Comparison of ENCODE assay signal across 8 mouse cellular contexts in the genomic region with DNA sequence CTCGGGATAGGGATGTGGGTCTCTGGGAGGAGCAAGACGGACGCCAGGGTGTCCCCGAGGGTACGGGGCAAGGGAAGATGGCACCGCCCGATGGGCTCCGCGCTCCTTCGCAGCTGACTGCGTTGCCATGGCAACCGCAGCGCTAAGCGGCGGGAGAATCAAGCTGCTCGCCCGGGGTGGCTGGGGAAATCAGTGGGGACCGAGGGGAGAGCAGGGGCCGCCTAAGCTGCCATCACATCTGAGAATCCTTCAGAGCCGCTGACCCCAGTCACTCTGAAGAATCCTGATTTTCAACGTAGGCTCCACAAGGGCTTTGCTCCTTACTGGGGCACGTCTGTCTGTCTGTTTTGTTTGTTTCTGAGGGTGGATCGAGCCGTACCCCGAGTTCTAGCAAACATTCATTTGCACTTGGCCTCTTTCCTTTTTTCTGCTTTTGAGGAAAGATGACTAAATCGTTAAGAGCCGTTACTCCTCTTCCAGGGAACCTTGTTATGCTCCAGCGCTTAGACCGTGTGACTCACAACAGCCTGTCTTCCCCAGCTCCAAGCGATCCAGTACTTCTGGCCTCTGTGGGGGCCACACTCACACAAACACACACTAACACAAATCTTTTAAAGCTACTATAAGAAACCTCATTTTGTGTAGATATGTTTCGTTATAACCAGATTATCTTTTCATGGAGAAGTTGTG. TPM values are rescaled to one million over a fixed set of nuclear protein-coding genes. Genes with fewer than 3 reads are reported as not detected.
DNase-seq lines count a peak whose midpoint lies in the region; ATAC-seq and TF ChIP-seq lines count a peak whose summit lies in the region.

No protein-coding gene starts in this region.

- no peaks in the 10 kb centered on the region for H3K9me3 ChIP-seq in heart, embryonic 12.5 days (replicated peaks)
- no peaks in the 10 kb centered on the region for H3K9me3 ChIP-seq in G1E (replicated peaks)
- no peaks in the 10 kb centered on the region for H3K9me3 ChIP-seq in forebrain, embryonic 13.5 days (replicated peaks)
- H3K9me3 ChIP-seq in liver, postnatal 0 days (ENCODE audit: low read length): no peaks in the 10 kb centered on the region

- ATAC-seq in heart, embryonic 12.5 days (ENCODE audit: insufficient number of reproducible peaks, low FRiP score): no peak
- no peak for ATAC-seq in G1E (ENCODE audit: extremely low read depth, insufficient number of reproducible peaks, low FRiP score, poor library complexity, severe bottlenecking)
- peak; percentile 88 for ATAC-seq in forebrain, embryonic 13.5 days
- ATAC-seq in liver, postnatal 0 days: peak; percentile 60

- peak overlapping the region; percentile 82 for H3K27ac ChIP-seq in heart, embryonic 12.5 days (ENCODE audit: poor library complexity, severe bottlenecking)
- peak overlapping the region; percentile 98 for H3K27ac ChIP-seq in forebrain, embryonic 13.5 days
- H3K27ac ChIP-seq in liver, postnatal 0 days (ENCODE audit: low read depth): no peak overlapping the region

- TF ChIP-seq EP300 in liver, postnatal 0 days (IDR thresholded peaks at IDR 0.05; ENCODE audit: low read depth): no peak

- H3K27me3 ChIP-seq in heart, embryonic 12.5 days (replicated peaks): peaks cover 18% of the 10 kb centered on the region
- peaks cover 38% of the 10 kb centered on the region for H3K27me3 ChIP-seq in G1E (ENCODE audit: insufficient read depth, low read length)
- H3K27me3 ChIP-seq in forebrain, embryonic 13.5 days: peaks cover 11% of the 10 kb centered on the region
- no peaks in the 10 kb centered on the region for H3K27me3 ChIP-seq in liver, postnatal 0 days (ENCODE audit: insufficient read depth, low read length)

- peaks cover 28% of the 10 kb centered on the region for H3K36me3 ChIP-seq in heart, embryonic 12.5 days
- H3K36me3 ChIP-seq in G1E (replicated peaks): peaks cover 34% of the 10 kb centered on the region
- H3K36me3 ChIP-seq in forebrain, embryonic 13.5 days (ENCODE audit: poor library complexity, severe bottlenecking): peaks cover 28% of the 10 kb centered on the region
- peaks cover 22% of the 10 kb centered on the region for H3K36me3 ChIP-seq in liver, postnatal 0 days (replicated peaks; ENCODE audit: insufficient read depth, low read length)

- no peak for TF ChIP-seq CTCF in G1E (IDR thresholded peaks at IDR 0.05; ENCODE audit: low read depth, low read length)
- no peak for TF ChIP-seq CTCF in liver, postnatal 0 days (IDR thresholded peaks at IDR 0.05; ENCODE audit: low read depth)

- H3K4me2 ChIP-seq in heart, embryonic 12.5 days: peak overlapping the region; percentile 95
- peak overlapping the region; percentile 76 for H3K4me2 ChIP-seq in forebrain, embryonic 13.5 days
- H3K4me2 ChIP-seq in liver, postnatal 0 days (ENCODE audit: low read depth, low read length): peak overlapping the region; percentile 78

- no peak for DNase-seq in heart, postnatal 36 days
- no peak for DNase-seq in G1E (ENCODE audit: low spot score)
- no peak for DNase-seq in liver, postnatal 0 days
- DNase-seq in frontal cortex, postnatal 36 days (ENCODE audit: low spot score in 2 of 2): no peak
- DNase-seq in urinary bladder, postnatal 25 days (ENCODE audit: low spot score): no peak
- DNase-seq in spleen, postnatal 10 days (ENCODE audit: low spot score in 2 of 2): no peak

- intact Hi-C loops in heart, postnatal 36 days (cut with DNase I): loop anchor here (2.0 kb wide), 1 partner anchor 54 kb away; a partner anchor contains a TSS

- WGBS in heart, embryonic 12.5 days: 2% methylated on average over 31 of the region's 31 CpGs
- 1% methylated on average over 31 of the region's 31 CpGs for WGBS in forebrain, embryonic 13.5 days
- WGBS in liver, postnatal 0 days (ENCODE audit: insufficient replicate concordance): 2% methylated on average over 31 of the region's 31 CpGs

- H3K4me1 ChIP-seq in heart, embryonic 12.5 days (replicated peaks): peaks cover 17% of the 10 kb centered on the region
- H3K4me1 ChIP-seq in G1E (ENCODE audit: insufficient read depth, low read depth, low read length): peaks cover 34% of the 10 kb centered on the region
- peaks cover 27% of the 10 kb centered on the region for H3K4me1 ChIP-seq in forebrain, embryonic 13.5 days
- peaks cover 11% of the 10 kb centered on the region for H3K4me1 ChIP-seq in liver, postnatal 0 days (ENCODE audit: insufficient read depth)

- H3K4me3 ChIP-seq in heart, embryonic 12.5 days: peak overlapping the region; percentile 99
- peak overlapping the region; percentile 92 for H3K4me3 ChIP-seq in G1E (ENCODE audit: low read depth, low read length)
- H3K4me3 ChIP-seq in forebrain, embryonic 13.5 days: peak overlapping the region; percentile 99
- peak overlapping the region; percentile 97 for H3K4me3 ChIP-seq in liver, postnatal 0 days (ENCODE audit: low read depth, low read length)

- peak overlapping the region; percentile 98 for H3K9ac ChIP-seq in heart, embryonic 12.5 days
- peak overlapping the region; percentile 98 for H3K9ac ChIP-seq in forebrain, embryonic 13.5 days
- H3K9ac ChIP-seq in liver, postnatal 0 days (replicated peaks): peak overlapping the region; percentile 99

RNA-seq across cellular contexts. Expression of a gene that starts 0.5 kb away (rescaled TPM):
- 270 and 276 TPM in 2 replicates for polyA plus RNA-seq in heart, embryonic 12.5 days (2016; fragmentation: Nextera tagmentation; extraction: Ambion mirVana)
- total RNA-seq in heart, postnatal 36 days (2021): 10 to 100 TPM; 64.4 to 72.8 TPM
- 188 and 202 TPM in 2 replicates for total RNA-seq in G1E (2014; fragmentation: Nextera tagmentation)
- total RNA-seq in G1E (2017): 244 and 261 TPM in 2 replicates
- polyA plus RNA-seq in G1E (2012): 224 and 241 TPM in 2 replicates
- 366 and 398 TPM in 2 replicates for polyA plus RNA-seq in forebrain, embryonic 13.5 days (2015; fragmentation: Nextera tagmentation; extraction: Ambion mirVana)
- 119 and 125 TPM in 2 replicates for polyA plus RNA-seq in liver, postnatal 0 days (2015; fragmentation: Nextera tagmentation; extraction: Ambion mirVana)

RNA-seq across cellular contexts. Expression of a gene that starts 7.2 kb away (rescaled TPM):
- polyA plus RNA-seq in heart, embryonic 12.5 days (2016; fragmentation: Nextera tagmentation; extraction: Ambion mirVana): 0.49 and 0.51 TPM in 2 replicates
- under 1 TPM; 0.06 to 0.16 TPM for total RNA-seq in heart, postnatal 36 days (2021)
- total RNA-seq in G1E (2014; fragmentation: Nextera tagmentation) (not detected in 2 replicates), G1E (2017) (0.11 TPM in 1 of 2 replicates, not detected in the other)
- polyA plus RNA-seq in G1E (2012): not detected in 2 replicates
- not detected in 2 replicates for polyA plus RNA-seq in forebrain, embryonic 13.5 days (2015; fragmentation: Nextera tagmentation; extraction: Ambion mirVana)
- polyA plus RNA-seq in liver, postnatal 0 days (2015; fragmentation: Nextera tagmentation; extraction: Ambion mirVana): 0.06 and 0.09 TPM in 2 replicates

RNA-seq across cellular contexts. Expression of a gene that starts 32.7 kb away (rescaled TPM):
- polyA plus RNA-seq in heart, embryonic 12.5 days (2016; fragmentation: Nextera tagmentation; extraction: Ambion mirVana): 116 and 117 TPM in 2 replicates
- total RNA-seq in heart, postnatal 36 days (2021): 10 to 100 TPM; 79.4 to 86.8 TPM
- total RNA-seq in G1E (2014; fragmentation: Nextera tagmentation) (59.7 and 71.2 TPM in 2 replicates), G1E (2017) (27.5 and 28.1 TPM in 2 replicates)
- 95.7 and 102 TPM in 2 replicates for polyA plus RNA-seq in G1E (2012)
- polyA plus RNA-seq in forebrain, embryonic 13.5 days (2015; fragmentation: Nextera tagmentation; extraction: Ambion mirVana): 26.8 and 33.6 TPM in 2 replicates
- 28.6 and 29.0 TPM in 2 replicates for polyA plus RNA-seq in liver, postnatal 0 days (2015; fragmentation: Nextera tagmentation; extraction: Ambion mirVana)

RNA-seq across cellular contexts. Expression of a gene that starts 54.9 kb away (rescaled TPM):
- polyA plus RNA-seq in heart, embryonic 12.5 days (2016; fragmentation: Nextera tagmentation; extraction: Ambion mirVana): 7.3 and 7.5 TPM in 2 replicates
- total RNA-seq in heart, postnatal 36 days (2021): 1 to 10 TPM; 4.9 to 5.3 TPM
- 14.5 and 22.4 TPM in 2 replicates for total RNA-seq in G1E (2014; fragmentation: Nextera tagmentation)
- 13.2 and 17.8 TPM in 2 replicates for total RNA-seq in G1E (2017)
- 26.5 and 26.6 TPM in 2 replicates for polyA plus RNA-seq in G1E (2012)
- 4.6 and 4.7 TPM in 2 replicates for polyA plus RNA-seq in forebrain, embryonic 13.5 days (2015; fragmentation: Nextera tagmentation; extraction: Ambion mirVana)
- 4.1 and 4.2 TPM in 2 replicates for polyA plus RNA-seq in liver, postnatal 0 days (2015; fragmentation: Nextera tagmentation; extraction: Ambion mirVana)

RNA-seq across cellular contexts. Expression of a gene that starts 55.0 kb away (rescaled TPM):
- polyA plus RNA-seq in heart, embryonic 12.5 days (2016; fragmentation: Nextera tagmentation; extraction: Ambion mirVana): 9.8 and 10.8 TPM in 2 replicates
- 1 to 10 TPM; 3.7 to 4.3 TPM for total RNA-seq in heart, postnatal 36 days (2021)
- total RNA-seq in G1E (2014; fragmentation: Nextera tagmentation): 4.9 and 8.0 TPM in 2 replicates
- total RNA-seq in G1E (2017): 4.4 and 6.9 TPM in 2 replicates
- polyA plus RNA-seq in G1E (2012): 4.9 and 5.2 TPM in 2 replicates
- 4.6 and 4.9 TPM in 2 replicates for polyA plus RNA-seq in forebrain, embryonic 13.5 days (2015; fragmentation: Nextera tagmentation; extraction: Ambion mirVana)
- polyA plus RNA-seq in liver, postnatal 0 days (2015; fragmentation: Nextera tagmentation; extraction: Ambion mirVana): 2.1 and 2.2 TPM in 2 replicates

Comparison
In these comparisons a context has a peak if more than half of its experiments do, and no peak if none do; other contexts are left out.
1. ATAC-seq: peak in forebrain, embryonic 13.5 days (single experiment) and liver, postnatal 0 days (single experiment); none in heart, embryonic 12.5 days (single experiment) and G1E (single experiment).
2. Peak in every context shown above with its lines, with median percentiles within 50 percentile points of each other: H3K4me2 ChIP-seq, H3K4me3 ChIP-seq and H3K9ac ChIP-seq.